Mouse (Mus musculus): ENCODE measurements around the gene Ptprn2.
"Not testable (repeated sequence)": the region's sequence is repeated elsewhere in the genome, so short reads cannot be mapped to it uniquely, and the experiment has no call there.

Ptprn2 gene

GRCm38 (mm10) chr12:116528861-116529260 is 43.3 kb downstream of the Ptprn2 start:
- no peak for DNase-seq

GRCm38 (mm10) chr12:116533281-116533680 is 47.8 kb downstream of the Ptprn2 start:
- DNase-seq, result no peak

DNA sequence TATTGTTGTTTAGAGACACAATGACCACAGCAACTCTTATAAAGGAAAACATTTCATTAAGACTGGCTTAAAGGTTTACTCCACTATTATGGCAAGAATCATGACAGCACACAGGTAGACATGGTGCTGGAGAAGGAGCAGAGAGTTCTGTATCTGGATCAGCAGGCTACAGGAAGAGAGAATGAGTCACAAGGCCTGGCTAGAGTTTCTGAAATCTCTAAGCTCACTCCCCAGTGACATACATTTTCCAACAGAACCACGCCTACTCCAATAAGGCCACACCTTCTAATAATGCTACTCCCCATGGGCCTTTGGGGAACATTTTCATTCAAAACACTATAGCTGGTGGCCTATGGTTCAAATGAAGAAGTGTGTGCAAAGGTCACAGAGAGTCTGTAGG is 53.8 kb downstream of the Ptprn2 start:
- no peak for DNase-seq

DNA sequence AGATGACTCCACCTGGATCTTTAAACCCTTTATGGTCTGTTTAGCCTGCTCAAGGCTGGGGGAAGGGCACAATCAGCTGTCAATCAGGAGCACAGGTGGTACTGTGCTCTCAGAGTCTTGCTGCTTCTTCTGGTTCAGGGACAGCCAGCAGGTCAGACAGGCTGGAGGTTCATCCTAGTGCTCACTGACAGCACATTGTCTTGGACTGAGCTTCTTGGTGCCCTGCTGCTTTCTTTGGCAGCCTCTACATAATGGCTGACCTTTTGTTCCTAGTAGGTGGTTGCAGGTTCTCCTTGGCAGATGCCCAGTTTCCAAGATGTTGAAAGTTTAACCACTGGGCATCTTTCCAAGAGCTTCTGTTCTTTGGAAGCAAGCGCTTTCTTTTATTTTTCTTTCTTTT is 55.1 kb downstream of the Ptprn2 start:
- no peak for DNase-seq

GRCm38 (mm10) chr12:116550031-116550430 is 64.5 kb downstream of the Ptprn2 start:
- no peak for DNase-seq

DNA sequence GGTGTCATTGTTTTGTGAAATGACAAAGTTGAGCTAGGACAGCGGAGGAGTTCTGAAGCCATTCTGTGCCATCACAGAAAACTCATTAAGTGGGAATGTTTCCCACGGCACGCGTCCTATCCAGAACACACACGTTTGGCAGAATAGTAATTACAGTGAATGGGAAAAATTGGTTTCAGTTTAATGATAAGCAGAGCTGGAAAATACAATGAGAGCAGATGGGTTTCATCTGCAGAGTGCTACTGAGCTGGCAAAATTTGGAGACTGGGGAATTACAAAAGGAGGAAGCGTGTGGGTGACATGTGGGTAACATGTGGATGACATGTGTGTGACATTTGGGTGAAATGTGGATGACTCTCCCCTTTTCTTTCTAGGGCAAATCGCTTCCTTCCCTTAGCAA is 66.0 kb downstream of the Ptprn2 start:
- DNase-seq, result no peak

DNA sequence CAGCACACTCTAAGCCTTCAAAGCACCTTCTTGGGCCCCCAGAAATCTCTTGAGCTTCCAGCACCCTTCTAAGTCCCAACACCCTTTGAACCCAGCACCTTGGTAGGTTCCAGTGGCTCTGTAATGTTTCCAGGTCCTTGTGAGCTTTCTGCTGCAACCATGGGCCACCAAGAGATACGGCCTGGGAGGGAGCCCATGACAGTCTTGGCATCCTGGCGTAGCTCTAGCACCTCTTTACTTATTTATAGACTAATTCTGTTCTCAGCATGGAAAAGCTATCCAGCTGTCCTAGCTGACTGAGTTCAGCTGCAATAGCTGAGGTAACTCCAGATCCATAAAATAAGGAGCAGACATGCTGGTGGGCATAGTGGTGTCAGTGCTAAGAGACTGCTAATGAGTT is 66.8 kb downstream of the Ptprn2 start:
- no peak for DNase-seq

DNA sequence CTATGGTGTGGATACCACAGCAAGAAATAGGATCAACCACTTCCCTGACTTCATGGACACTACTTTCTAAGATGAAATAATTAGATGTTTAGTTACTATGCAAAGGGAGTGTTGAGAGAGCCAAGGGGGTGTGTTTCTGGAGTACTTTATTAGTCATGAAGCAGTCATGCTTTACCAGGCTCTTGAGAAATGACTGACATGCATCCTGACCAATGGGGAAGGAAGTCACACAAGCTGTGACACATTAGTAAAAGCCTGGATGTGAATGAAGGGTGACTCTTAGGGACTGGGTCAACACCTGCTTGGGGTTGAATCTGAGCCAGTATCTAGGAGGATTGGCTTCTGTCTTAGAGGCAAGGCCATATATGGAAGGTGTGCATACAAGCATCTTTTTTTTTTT is 67.8 kb downstream of the Ptprn2 start:
- no peak for DNase-seq

- DNase-seq, result no peak
These were observed 70.4 kb downstream of the Ptprn2 start for GRCm38 (mm10) chr12:116555964-116556363.

DNA sequence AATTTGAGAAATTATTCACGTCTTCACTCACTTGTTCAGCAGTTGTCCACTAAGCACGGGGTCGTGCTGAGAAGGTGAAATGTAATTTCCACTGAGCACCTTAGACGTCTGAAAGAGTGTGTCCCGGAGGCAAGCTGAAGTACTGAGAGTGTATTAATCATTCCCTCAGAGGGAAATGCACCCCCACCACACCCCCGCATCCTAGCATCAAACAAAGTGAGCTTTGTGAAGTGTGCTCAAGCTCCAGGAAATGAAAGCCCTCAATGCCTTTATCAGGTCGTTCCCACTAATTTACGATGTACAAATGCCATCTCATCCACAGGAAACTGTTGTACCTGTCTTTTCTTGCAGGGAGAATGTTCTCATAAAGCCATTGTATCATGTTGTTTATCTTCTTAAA is 78.9 kb downstream of the Ptprn2 start:
- no peak for DNase-seq

DNA sequence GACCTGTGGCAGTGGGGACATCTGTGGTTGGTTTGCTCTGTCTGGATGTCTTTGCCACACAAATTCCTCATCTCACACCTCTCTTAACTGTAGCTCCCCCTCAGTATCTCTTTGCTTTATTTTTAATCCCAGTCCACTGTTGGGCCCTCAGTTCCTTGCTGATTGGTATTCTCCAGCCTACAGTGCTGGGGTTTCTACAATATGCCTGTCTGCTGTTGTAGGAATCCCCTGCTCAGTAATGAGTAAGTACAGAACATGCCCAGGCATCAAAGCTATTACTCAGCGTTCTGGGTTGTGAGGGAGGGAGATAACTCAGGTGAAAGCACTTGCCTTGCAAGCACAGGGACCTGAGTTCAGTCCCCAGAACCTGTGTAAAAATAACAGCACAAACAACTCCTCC is 81.2 kb downstream of the Ptprn2 start:
- DNase-seq, result no peak

DNA sequence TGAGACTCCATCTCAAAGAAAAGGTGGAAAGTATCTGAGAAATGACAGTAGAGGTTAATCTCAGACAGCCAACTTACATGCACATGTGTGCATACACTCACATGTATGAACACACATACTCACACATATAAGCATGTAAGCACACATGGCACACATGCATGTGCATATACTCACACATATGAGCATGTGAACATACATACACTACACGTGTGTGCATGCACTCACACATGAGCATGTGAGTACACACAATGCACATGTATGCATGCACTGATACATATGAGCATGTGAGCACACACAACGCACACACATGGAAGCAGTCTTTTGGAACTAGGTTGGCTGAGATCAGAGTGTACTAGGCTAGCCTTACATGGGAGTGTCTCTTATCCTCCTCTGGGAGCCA is 81.7 kb downstream of the Ptprn2 start:
- no peak for DNase-seq

DNA sequence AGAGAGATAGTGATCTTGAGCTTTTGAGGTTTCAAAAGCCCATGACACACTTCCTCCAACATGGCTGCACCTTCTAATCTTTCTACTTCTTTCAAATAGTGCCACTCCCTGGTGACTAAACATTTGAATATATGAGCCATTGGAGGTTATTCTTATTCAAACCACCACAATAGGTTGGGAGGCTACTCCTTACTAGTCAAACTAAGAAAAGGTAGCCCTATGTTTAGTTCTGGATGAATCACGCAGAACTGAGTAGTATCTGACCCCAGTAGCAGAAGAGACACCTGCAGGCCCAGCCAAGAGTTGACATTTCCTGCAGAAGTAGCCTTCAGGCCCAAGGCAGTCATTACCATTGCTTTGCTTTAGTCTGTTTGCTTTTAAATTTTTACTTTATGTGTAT is 84.0 kb downstream of the Ptprn2 start:
- no peak for DNase-seq

- no peak for DNase-seq
These were observed 88.6 kb downstream of the Ptprn2 start for GRCm38 (mm10) chr12:116574102-116574501.

GRCm38 (mm10) chr12:116574720-116575119 is 89.2 kb downstream of the Ptprn2 start:
- DNase-seq, result no peak

DNA sequence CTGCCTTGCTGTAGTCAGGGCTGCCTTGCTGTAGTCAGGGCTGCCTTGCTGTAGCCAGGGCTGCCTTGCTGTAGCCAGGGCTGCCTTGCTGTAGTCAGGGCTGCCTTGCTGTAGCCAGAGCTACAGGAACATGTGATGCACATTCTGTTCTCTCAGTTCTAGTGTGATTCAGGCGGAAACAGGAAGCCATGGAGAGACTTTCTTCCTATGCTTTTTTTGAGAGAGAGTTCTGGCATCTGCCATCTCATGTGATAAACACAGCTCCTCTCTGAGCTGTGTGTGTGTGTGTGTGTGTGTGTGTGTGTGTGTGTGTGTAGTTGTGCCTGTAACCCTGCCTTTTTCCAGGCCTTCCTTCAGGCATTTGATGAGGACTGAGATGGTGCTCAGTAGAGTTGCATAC is 92.4 kb downstream of the Ptprn2 start:
- DNase-seq, result not testable (repeated sequence)

GRCm38 (mm10) chr12:116580827-116581544 is 95.5 kb downstream of the Ptprn2 start:
- no peak for DNase-seq

- no peak for DNase-seq
These were observed 96.3 kb downstream of the Ptprn2 start for GRCm38 (mm10) chr12:116581864-116582263.

- no peak for DNase-seq
These were observed 97.3 kb downstream of the Ptprn2 start for GRCm38 (mm10) chr12:116582829-116583228.

DNA sequence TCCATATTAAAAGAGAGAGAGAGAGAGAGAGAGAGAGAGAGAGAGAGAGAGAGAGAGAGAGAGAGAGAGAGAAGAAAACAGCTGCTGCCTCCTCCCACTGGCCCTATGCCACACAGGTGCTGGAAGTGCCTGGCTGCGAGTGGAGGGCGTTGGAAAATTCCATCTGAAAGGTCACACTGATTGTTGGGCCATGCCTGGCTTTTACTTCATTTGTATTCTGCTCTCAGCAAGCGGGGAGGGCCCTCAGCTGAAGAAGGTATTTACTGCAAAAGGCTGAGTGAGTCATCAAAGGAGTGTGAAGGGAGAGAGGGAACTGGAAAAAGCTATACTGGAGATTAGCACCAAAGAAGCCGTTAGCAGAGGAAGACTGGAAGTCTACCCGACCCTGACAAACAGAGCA is 99.5 kb downstream of the Ptprn2 start:
- DNase-seq, result no peak

GRCm38 (mm10) chr12:116586167-116586566 is 100.6 kb downstream of the Ptprn2 start:
- DNase-seq, result no peak

DNA sequence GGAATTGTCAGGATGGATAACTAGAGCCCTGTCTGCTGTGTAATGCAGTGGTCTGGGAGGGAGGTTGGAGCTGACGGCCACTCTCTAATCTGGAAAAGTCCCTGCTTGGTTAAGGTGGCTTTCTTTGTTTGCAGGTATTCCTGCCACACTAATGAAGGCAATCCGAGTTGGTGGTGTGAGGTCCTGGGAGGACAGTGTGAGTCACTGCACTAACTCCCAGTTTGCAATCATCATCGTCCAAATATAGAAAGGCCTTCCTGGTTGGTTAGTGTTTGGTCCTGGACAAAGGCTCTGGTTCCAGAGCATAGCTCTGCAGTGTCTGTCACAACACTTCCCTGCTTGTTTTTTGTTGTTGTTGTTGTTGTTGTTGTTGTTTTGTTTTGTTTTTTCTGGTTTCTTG is 102.0 kb downstream of the Ptprn2 start:
- DNase-seq, result no peak

DNA sequence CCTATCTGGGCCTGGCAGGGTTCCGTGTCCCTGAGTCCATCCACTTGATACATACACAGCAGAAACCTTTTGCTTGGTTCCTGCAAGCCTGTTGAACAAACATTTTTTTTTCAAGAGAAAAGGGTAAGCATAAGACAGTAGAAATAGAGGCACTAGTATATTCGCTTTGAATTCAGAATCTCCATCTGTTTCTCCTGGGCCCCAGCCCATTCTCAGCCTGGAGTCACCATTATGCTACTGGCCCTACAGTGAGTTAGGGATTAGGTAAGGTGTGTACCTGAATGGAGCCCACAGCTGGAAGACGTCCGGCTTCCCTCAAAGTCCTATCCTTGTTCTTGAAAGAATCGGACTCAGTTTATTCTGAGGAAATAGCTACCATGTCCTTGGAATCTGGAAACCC is 104.6 kb downstream of the Ptprn2 start:
- DNase-seq, result no peak

GRCm38 (mm10) chr12:116594457-116594856 is 108.9 kb downstream of the Ptprn2 start:
- DNase-seq, result no peak

DNA sequence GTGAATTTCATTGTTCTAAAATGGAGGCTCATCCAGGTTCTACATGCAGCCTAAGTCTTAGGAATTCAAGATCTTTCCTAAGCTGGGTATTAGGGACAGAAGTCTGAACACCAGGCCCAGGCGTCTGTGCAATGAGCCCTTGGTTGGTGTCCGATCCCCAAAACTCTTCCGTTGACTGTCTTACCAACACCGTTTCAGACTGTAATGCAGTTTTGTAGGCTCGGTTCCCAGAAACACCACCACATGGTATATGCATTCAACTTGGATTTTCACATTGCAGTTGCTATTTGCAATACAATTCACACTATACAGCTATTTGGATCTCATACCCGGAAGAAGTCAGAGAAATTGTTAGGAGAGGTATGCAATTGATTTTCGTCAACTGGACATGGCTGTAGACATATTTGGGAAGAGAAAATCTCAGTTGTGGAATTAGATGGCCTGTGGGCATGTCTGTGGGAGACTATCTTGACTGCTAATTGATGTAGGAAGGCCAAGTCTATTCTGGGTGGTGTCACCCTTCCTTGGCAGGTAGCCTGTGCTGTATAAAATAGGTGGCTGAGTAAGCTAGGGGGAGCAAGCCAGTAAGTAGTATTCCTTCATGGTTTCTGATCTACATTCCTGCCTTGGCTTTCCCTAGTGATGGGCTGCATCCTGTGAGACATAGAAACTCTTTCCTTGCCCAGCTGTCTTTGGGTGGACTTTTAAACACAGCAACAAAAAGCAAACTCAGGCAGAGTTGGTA is 109.5 kb downstream of the Ptprn2 start:
- DNase-seq, result no peak

Measured in B cell, adult 2 months (primary cell).